Mouse (Mus musculus): Measurements from ENCODE around the gene Zic4.

Gene Zic4

GRCm38 (mm10) chr9:91361856-91362601, at the start of gene Zic4:
Gene Zic4, plus strand, starts transcription at chr9:91362413.
- DNase-seq (ENCODE audit: low spot score in 2 of 2): peak in 1 of 2 experiments; percentile 57

DNA sequence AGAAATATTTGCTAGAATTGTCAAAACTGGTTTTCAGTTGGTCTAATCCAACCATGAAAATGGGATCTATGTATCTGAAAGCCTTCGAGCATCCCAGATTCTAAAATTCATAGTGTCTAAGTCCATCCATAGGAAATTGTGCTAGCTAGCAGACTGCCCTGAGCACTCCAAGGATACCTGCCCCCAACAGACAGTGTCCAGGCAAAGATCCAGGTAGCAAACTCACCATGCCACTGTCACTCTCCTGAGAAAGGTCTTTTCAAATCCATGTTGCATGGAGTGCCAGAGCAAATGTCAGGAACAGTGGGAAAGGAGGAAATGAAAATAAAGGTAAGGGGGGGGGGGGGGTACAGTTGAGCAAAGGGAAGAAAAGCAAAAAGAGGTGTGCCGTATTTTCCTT, 14.6 kb upstream of the Zic4 start:
- no peak for DNase-seq (ENCODE audit: low spot score in 2 of 2)

DNA sequence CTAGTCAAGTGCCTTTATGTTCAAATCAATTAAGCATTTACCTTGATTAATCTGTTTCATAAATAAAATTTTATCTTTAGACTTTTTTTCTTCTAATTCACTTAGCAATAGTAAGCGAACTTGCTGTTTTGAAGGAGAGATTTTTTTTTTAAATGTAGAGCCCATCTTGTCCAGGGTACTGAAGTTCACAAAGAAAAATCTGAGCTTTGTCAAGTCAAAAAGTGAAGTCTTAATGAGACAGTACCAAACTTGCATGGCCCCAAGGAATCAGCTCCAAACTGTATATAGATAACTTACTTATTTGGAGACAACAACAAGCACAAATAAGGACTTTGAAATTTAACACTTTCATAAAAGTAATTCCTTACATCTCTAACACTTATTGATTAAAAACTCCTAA, 13.5 kb upstream of the Zic4 start:
- DNase-seq (ENCODE audit: low spot score in 2 of 2): no peak

DNA sequence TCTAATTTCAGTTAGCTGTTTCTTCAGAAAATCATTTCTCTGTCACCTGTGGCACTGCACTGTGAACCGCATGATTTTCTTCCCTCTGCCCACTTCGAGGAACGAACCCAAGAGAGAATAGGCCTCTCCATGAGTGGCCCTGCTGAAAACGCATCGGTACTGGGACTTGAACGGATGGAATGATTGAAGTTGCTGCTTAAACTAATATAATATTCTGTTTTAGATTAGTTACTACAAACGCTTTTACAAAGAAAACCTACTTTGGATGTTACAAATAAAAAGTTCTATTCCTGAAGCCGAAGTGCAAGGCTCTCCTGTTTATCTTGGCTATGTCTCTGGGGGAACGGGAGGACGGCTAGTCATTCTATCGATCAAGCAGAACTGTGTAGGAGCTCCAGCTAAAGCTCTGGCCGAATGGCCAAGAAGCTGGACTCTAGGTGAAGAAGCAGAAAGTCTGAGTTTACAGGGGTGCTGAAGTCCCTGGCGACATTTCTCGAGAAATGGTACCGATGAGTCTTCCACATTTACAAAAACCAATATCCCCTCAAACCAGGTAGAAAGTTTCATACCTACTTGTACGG, 11.9 kb upstream of the Zic4 start:
- DNase-seq (ENCODE audit: low spot score in 2 of 2): no peak

GRCm38 (mm10) chr9:91350861-91351291, 11.3 kb upstream of the Zic4 start:
- DNase-seq (ENCODE audit: low spot score in 2 of 2): no peak

- no peak for DNase-seq (ENCODE audit: low spot score in 2 of 2)
These were observed 10.9 kb upstream of the Zic4 start for GRCm38 (mm10) chr9:91351361-91351760.

DNA sequence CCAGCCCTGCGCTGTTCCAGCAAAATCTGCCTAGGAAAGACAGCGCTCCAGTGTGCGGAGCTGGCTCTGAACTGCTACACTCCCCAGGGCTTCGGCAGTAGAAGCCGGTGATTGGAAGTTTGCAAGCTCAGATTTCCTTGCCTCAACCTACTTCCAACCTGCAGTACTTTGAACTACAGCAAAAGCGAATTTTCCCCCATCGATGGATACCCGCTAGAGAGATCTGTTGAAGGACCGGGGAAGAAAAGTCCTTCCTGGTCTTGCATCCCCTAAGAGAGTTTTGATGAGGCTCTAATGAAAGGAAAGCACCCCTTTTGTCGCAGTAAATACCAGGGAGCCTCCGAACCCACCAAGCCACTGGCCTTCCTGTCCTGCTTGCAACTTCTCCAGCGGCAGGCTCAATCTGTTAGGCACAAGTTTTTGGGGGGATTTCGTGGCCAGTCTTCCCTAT, 10.2 kb upstream of the Zic4 start:
- no peak for DNase-seq (ENCODE audit: low spot score in 2 of 2)

GRCm38 (mm10) chr9:91352786-91353185, 9.4 kb upstream of the Zic4 start:
- no peak for DNase-seq (ENCODE audit: low spot score in 2 of 2)

DNA sequence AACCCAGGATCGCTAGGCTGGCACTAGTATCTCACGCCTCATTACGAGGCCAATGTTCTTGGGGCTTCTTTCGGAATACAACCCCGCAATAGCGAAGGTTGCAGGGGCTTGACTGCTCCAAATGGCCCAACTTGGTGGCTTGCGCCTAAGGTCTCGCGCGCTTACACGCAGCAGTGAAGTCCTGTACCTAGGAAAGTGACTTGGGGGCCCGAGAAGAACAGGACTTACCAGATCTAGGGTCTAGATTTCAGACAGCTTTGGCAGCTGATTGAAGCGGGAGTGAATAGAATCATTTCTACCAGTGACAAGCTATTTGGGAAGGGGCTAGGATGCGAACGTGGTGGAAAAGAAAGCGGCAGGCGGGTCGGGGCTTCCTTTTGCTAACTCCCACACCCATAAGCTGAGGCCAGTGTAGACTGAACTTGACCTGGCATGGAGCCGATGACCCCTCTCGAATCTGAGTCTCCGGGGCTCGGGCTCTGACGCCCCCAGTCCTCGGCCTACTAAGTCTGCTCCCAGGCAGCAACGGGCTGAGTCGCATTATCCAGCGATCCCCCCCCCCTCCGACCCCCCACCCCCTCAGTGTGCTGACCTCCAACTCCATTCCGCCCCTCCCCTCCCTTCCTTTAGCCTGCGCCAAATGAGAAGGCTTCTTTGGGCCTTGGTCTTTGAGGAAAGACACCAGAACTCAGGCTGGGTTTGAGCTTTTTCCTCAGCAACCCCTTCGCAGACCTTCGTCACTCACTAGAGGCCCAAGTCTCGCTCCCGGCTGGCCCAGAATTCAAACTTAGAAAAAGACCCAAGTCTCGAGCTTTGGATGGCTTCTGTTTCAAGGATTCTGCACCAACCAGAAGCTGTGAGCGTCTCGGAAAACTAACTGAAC, 8.4 kb upstream of the Zic4 start:
- DNase-seq (ENCODE audit: low spot score in 2 of 2): no peak

DNA sequence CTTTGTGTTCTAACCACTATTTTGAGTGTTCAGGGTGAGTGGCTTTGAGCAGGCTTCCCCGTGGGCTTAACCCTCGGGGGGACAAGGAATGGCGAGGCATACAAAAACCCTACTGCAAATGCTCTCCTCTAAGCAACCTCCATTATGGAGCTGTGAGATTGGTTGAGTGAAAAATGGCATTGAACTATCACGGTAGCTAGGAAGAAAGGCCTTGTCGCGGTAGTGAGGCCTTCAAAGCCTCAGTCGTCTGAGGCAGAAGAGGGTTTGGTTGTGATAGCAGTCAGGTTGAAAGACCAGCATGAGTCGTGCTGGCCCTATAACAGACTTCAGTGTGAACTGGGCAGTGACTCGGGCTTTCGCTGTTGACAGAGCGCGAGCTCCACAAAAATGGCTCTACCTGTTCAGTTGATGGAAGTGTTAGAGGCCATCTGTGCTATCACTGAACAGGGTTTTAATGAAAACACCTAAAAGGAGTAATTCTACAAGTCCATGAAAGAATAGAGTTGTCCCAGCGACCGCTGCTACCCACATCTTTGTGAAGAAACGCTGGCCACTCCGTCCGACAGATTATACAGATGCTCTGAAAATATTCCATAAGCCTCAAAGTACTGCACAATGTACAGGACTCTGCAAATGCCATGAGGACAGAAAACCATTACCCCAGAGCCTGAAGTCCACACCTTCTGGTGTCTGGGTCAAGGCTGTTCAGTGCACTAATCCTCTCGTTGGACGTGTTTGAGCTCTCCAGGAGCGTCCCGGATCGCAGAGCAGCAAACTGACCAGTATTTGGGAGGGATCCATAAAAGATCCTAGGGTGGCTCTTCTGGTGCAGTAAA, 7.6 kb upstream of the Zic4 start:
- DNase-seq (ENCODE audit: low spot score in 2 of 2): no peak

DNA sequence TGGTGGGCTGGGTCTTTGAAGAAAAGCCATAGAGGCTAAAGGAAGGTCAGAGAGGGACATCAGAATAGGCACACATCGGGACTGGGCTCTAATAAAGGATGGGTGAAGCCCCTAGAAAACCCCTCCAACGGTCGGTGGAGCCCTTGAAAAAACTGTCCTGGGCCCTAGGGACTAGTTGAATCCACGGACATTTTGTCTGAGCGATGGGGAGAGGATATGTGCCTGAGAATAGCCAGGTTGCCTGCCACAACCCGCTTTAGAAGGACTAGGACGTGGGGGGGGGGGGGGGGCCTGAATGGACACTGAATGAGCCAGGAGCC, 7.0 kb upstream of the Zic4 start:
- no peak for DNase-seq (ENCODE audit: low spot score in 2 of 2)

- no peak for DNase-seq (ENCODE audit: low spot score in 2 of 2)
These were observed 6.4 kb upstream of the Zic4 start for GRCm38 (mm10) chr9:91355629-91356352.

DNA sequence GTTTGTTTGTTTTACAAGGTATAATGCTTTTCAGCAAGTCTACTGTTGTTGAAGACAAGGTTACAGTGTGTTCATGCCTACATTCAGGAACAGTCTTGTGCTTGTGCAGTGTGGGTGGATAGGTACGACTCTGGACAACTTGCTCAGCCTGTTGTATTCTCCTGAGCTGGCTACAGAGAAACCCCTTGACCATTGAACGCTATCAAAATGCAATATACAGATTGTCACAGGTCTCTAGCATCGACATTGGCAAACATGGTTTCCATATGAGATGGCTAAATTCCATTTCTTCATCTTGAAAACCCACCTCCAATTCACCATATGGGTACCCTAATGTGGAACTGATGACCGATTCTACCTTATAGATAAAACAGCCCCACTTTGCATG, 5.9 kb upstream of the Zic4 start:
- no peak for DNase-seq (ENCODE audit: low spot score in 2 of 2)

GRCm38 (mm10) chr9:91357321-91357720, 4.9 kb upstream of the Zic4 start:
- no peak for DNase-seq (ENCODE audit: low spot score in 2 of 2)

DNA sequence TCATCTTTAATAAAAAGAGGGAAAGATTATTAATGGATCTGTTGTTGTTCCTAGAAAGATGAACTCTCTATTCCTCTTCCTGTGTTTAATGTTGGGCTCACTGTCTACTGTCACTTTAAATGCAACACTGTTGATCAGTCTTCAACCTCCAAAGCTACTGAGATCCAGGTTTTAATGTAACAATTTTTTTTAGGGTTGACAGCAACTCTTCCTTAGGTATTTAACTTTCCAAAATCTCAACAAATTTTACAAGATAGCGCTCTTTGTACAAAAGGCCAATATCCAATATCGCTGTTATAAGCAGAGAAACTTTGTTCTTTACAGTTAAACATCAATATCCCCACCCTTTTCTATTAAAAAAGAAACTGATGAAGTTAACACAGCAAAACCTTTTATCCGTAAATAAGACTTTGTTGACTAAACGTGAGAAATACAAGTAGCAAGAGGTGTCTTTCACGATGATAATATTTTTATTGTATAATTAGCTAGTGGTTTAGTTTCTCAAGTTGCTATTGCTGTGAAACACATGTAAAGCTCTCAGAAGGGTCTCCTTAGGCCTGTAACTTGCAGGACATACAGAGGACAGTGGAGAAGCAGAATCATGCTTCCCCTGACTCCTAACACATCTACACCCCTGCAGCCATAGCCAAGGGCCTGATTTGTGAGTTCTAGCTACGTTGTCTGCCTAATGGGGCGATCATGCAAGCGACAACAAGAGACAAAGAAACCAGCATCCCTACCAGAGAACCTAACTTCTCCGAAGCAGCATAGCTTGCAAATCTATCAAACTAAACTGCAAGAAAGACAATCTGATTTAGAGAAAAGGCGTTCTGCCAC, 3.1 kb upstream of the Zic4 start:
- no peak for DNase-seq (ENCODE audit: low spot score in 2 of 2)

- DNase-seq (ENCODE audit: low spot score in 2 of 2): no peak
These were observed 1.8 kb upstream of the Zic4 start for GRCm38 (mm10) chr9:91360151-91361032.

- no peak for DNase-seq (ENCODE audit: low spot score in 2 of 2)
These were observed 969 bp upstream of the Zic4 start for GRCm38 (mm10) chr9:91361033-91361855.

DNA sequence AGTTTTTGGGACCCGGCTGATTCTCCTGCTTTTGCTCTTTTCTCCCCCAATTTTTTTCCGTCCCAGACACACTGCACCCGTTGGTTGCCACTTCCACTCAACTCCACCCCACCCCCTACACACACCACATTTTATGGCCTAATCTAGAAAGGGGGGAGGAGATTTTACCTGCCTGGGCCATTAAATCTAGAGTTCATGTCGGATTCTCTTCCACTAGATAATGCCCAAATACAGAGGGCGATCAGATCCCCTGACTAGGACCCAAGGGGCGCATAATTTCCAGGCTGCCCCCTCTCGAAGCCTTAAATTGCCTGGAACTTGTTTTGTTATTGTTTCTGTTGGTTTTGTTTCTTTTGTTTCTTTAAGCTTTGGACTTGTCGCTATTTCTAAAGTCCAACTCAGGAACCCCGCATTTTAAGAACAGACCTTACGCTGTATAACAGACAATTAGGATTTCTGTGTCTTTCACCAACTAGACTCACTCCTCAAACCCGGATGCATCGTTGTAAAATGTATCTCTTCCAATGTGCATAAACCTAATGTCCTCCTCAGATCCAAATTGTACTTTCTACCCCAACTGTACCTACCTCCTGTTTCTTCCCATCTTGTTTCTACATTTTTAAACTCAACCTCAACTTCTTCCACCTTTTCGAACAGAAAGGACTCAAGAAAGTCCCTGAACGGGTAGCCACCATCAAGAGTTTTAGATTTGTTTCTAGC, 958 bp downstream of the Zic4 start:
- DNase-seq (ENCODE audit: low spot score in 2 of 2): no peak

Measured in spleen, postnatal 4 days (tissue).